Mouse (Mus musculus): ENCODE results near the gene Gbp7. TPM values are rescaled to one million over a fixed set of nuclear protein-coding genes. Genes with fewer than 3 reads are reported as not detected.
"Not testable (repeated sequence)": the region's sequence is repeated elsewhere in the genome, so short reads cannot be mapped to it uniquely, and the experiment has no call there.

Gene Gbp7
- polyA plus RNA-seq, 1 experiment: 6.1 TPM

GRCm38 (mm10) chr3:142542776-142543175, 12.6 kb downstream of the Gbp7 start:
- H3K4me1 ChIP-seq (ENCODE audit: control insufficient read depth, insufficient read depth, insufficient read length, low read length); H3K27ac ChIP-seq (replicated peaks; ENCODE audit: low read depth, low read length); H3K4me3 ChIP-seq (ENCODE audit: insufficient read depth, low read depth, low read length): not testable (repeated sequence)

- Histone ChIP-seq H3K4me3 (ENCODE audit: insufficient read depth, low read depth, low read length) (no peak overlapping the region), H3K4me1 (ENCODE audit: control insufficient read depth, insufficient read depth, insufficient read length, low read length) (0 out of 2 replicates have a peak, but pooled peaks cover 3% of the 10 kb centered on the region)
Observed at GRCm38 (mm10) chr3:142546690-142547089, 16.5 kb downstream of the Gbp7 start.

GRCm38 (mm10) chr3:142550052-142550676, 20.0 kb downstream of the Gbp7 start:
- Histone ChIP-seq H3K27ac (replicated peaks; ENCODE audit: low read depth, low read length) (no peak overlapping the region), H3K4me1 (ENCODE audit: control insufficient read depth, insufficient read depth, insufficient read length, low read length) (0 out of 2 replicates have a peak, but pooled peaks cover 3% of the 10 kb centered on the region), H3K4me3 (ENCODE audit: insufficient read depth, low read depth, low read length) (no peak overlapping the region)

More at GRCm38 (mm10) chr3:142546690-142547089, 16.5 kb downstream of the Gbp7 start:
- no peak overlapping the region for H3K27ac ChIP-seq (replicated peaks; ENCODE audit: low read depth, low read length)

GRCm38 (mm10) chr3:142554601-142555000, 24.5 kb downstream of the Gbp7 start:
- no peaks in the 10 kb centered on the region for H3K4me1 ChIP-seq (ENCODE audit: control insufficient read depth, insufficient read depth, insufficient read length, low read length)
- H3K4me3 ChIP-seq (ENCODE audit: insufficient read depth, low read depth, low read length): no peak overlapping the region
- no peak overlapping the region for H3K27ac ChIP-seq (replicated peaks; ENCODE audit: low read depth, low read length)

- Histone ChIP-seq H3K27ac (replicated peaks; ENCODE audit: low read depth, low read length) (no peak overlapping the region), H3K4me1 (ENCODE audit: control insufficient read depth, insufficient read depth, insufficient read length, low read length) (no peaks in the 10 kb centered on the region), H3K4me3 (ENCODE audit: insufficient read depth, low read depth, low read length) (no peak overlapping the region)
Observed at GRCm38 (mm10) chr3:142555623-142556022, 25.5 kb downstream of the Gbp7 start.

- Histone ChIP-seq H3K4me3 (ENCODE audit: insufficient read depth, low read depth, low read length) (peak within 1 kb of the TSS; percentile 64), H3K27ac (replicated peaks; ENCODE audit: low read depth, low read length) (peak within 1 kb of the TSS; percentile 58), H3K4me1 (ENCODE audit: control insufficient read depth, insufficient read depth, insufficient read length, low read length) (peaks cover 4% of the 10 kb centered on the region; the same call in 1 of the 2 replicates)
Observed at GRCm38 (mm10) chr3:142559632-142560228, 29.6 kb downstream of the Gbp7 start, which contains the start of gene Gbp3. TSS of gene Gbp3 (plus strand) at chr3:142560026.

- peaks cover 4% of the 10 kb centered on the region; the same call in 1 of the 2 replicates for H3K4me1 ChIP-seq (ENCODE audit: control insufficient read depth, insufficient read depth, insufficient read length, low read length)
- H3K27ac ChIP-seq (replicated peaks; ENCODE audit: low read depth, low read length): peak overlapping the region; percentile 58
- H3K4me3 ChIP-seq (ENCODE audit: insufficient read depth, low read depth, low read length): peak overlapping the region; percentile 64
Observed at GRCm38 (mm10) chr3:142560296-142560948, 30.3 kb downstream of the Gbp7 start.

- Histone ChIP-seq H3K4me1 (ENCODE audit: control insufficient read depth, insufficient read depth, insufficient read length, low read length) (peaks cover 4% of the 10 kb centered on the region; the same call in 1 of the 2 replicates), H3K27ac (replicated peaks; ENCODE audit: low read depth, low read length) (no peak overlapping the region), H3K4me3 (ENCODE audit: insufficient read depth, low read depth, low read length) (peak overlapping the region; percentile 64)
Observed at GRCm38 (mm10) chr3:142561045-142561646, 31.0 kb downstream of the Gbp7 start.

GRCm38 (mm10) chr3:142561666-142562065, 31.5 kb downstream of the Gbp7 start:
- Histone ChIP-seq H3K4me1 (ENCODE audit: control insufficient read depth, insufficient read depth, insufficient read length, low read length) (peaks cover 4% of the 10 kb centered on the region; the same call in 1 of the 2 replicates), H3K4me3 (ENCODE audit: insufficient read depth, low read depth, low read length) (peak overlapping the region; percentile 64), H3K27ac (replicated peaks; ENCODE audit: low read depth, low read length) (no peak overlapping the region)

GRCm38 (mm10) chr3:142567490-142567889, 37.3 kb downstream of the Gbp7 start:
- not testable (repeated sequence) for H3K4me3 ChIP-seq (ENCODE audit: insufficient read depth, low read depth, low read length)

GRCm38 (mm10) chr3:142570738-142571137, 40.6 kb downstream of the Gbp7 start:
- Histone ChIP-seq H3K4me3 (ENCODE audit: insufficient read depth, low read depth, low read length) (no peak overlapping the region), H3K27ac (replicated peaks; ENCODE audit: low read depth, low read length) (no peak overlapping the region), H3K4me1 (ENCODE audit: control insufficient read depth, insufficient read depth, insufficient read length, low read length) (no peaks in the 10 kb centered on the region; the same call in 1 of the 2 replicates)

More at GRCm38 (mm10) chr3:142567490-142567889, 37.3 kb downstream of the Gbp7 start:
- not testable (repeated sequence) for H3K27ac ChIP-seq (replicated peaks; ENCODE audit: low read depth, low read length); H3K4me1 ChIP-seq (ENCODE audit: control insufficient read depth, insufficient read depth, insufficient read length, low read length)

GRCm38 (mm10) chr3:142577108-142577507, 47.0 kb downstream of the Gbp7 start:
- no peak overlapping the region for H3K4me3 ChIP-seq (ENCODE audit: insufficient read depth, low read depth, low read length)
- no peak overlapping the region for H3K27ac ChIP-seq (replicated peaks; ENCODE audit: low read depth, low read length)
- no peaks in the 10 kb centered on the region for H3K4me1 ChIP-seq (ENCODE audit: control insufficient read depth, insufficient read depth, insufficient read length, low read length)

GRCm38 (mm10) chr3:142578342-142578741, 48.2 kb downstream of the Gbp7 start:
- no peak overlapping the region for H3K27ac ChIP-seq (replicated peaks; ENCODE audit: low read depth, low read length)
- no peaks in the 10 kb centered on the region for H3K4me1 ChIP-seq (ENCODE audit: control insufficient read depth, insufficient read depth, insufficient read length, low read length)
- no peak overlapping the region for H3K4me3 ChIP-seq (ENCODE audit: insufficient read depth, low read depth, low read length)

GRCm38 (mm10) chr3:142583067-142583466, 52.9 kb downstream of the Gbp7 start:
- H3K4me3 ChIP-seq (ENCODE audit: insufficient read depth, low read depth, low read length): no peak overlapping the region
- H3K4me1 ChIP-seq (ENCODE audit: control insufficient read depth, insufficient read depth, insufficient read length, low read length): peaks cover 3% of the 10 kb centered on the region; the same call in 1 of the 2 replicates
- no peak overlapping the region for H3K27ac ChIP-seq (replicated peaks; ENCODE audit: low read depth, low read length)

GRCm38 (mm10) chr3:142587386-142587785, 57.2 kb downstream of the Gbp7 start:
- H3K27ac ChIP-seq (replicated peaks; ENCODE audit: low read depth, low read length): no peak overlapping the region
- peaks cover 5% of the 10 kb centered on the region; the same call in 1 of the 2 replicates for H3K4me1 ChIP-seq (ENCODE audit: control insufficient read depth, insufficient read depth, insufficient read length, low read length)
- H3K4me3 ChIP-seq (ENCODE audit: insufficient read depth, low read depth, low read length): no peak overlapping the region
